Mouse (Mus musculus) embryonic facial prominence, embryonic 11.5 days (tissue): ENCODE results near the gene Gm19668. TPM values are rescaled to one million over a fixed set of nuclear protein-coding genes. Genes with fewer than 3 reads are reported as not detected.
"Not testable (repeated sequence)": the region's sequence is repeated elsewhere in the genome, so short reads cannot be mapped to it uniquely, and the experiment has no call there.

ENCODE experiments used
- ATAC-seq: fragments of 200-750 bp; cut with Nextera tagmentation; replicated peaks from 2 replicates; pipeline ENCODE4 v1.8.0; 2017; ENCODE audit warnings: low read depth; ENCODE audit not compliant: insufficient number of reproducible peaks, low FRiP score, low TSS enrichment
- DNase-seq: peaks from one replicate; pipeline ENCODE4 v3.0.0-alpha.2; 2015; ENCODE audit warnings: low spot score
- H3K27ac ChIP-seq: fragments of 300-500 bp; sonication (generic); replicated peaks from 2 replicates; pipeline ENCODE4 v1.5.1; 2014; ENCODE audit warnings: mild to moderate bottlenecking, low read depth, low read length, control low read depth
- H3K27me3 ChIP-seq: fragments of 300-500 bp; sonication (generic); 2 replicates; pipeline ENCODE4 v1.6.1; 2014; ENCODE audit warnings: mild to moderate bottlenecking, low read length, moderate library complexity, mixed read lengths; ENCODE audit not compliant: control insufficient read depth, insufficient read depth
- H3K36me3 ChIP-seq: fragments of 300-500 bp; sonication (generic); replicated peaks from 2 replicates; pipeline ENCODE4 v1.6.1; 2014; ENCODE audit warnings: low read depth, mild to moderate bottlenecking, low read length, moderate library complexity, mixed read lengths; ENCODE audit not compliant: control insufficient read depth, insufficient read depth
- H3K4me1 ChIP-seq: fragments of 300-500 bp; sonication (generic); 2 replicates; pipeline ENCODE4 v1.6.1; 2014; ENCODE audit warnings: low read length, mixed read lengths; ENCODE audit not compliant: control insufficient read depth, insufficient read depth
- H3K4me2 ChIP-seq: fragments of 300-500 bp; sonication (generic); 2 replicates; pipeline ENCODE4 v1.6.1; 2014; ENCODE audit warnings: low read depth, mild to moderate bottlenecking, control low read depth, low read length, moderate library complexity
- H3K4me3 ChIP-seq: fragments of 300-500 bp; sonication (generic); 2 replicates; pipeline ENCODE4 v1.5.1; 2014; ENCODE audit warnings: low read depth, low read length, control low read depth
- H3K9ac ChIP-seq: fragments of 300-500 bp; sonication (generic); replicated peaks from 2 replicates; pipeline ENCODE4 v1.6.1; 2014; ENCODE audit warnings: mild to moderate bottlenecking, control low read depth, low read length
- H3K9me3 ChIP-seq: fragments of 300-500 bp; sonication (generic); replicated peaks from 2 replicates; pipeline ENCODE4 v1.6.1; 2016; ENCODE audit warnings: mild to moderate bottlenecking, low read length, inconsistent platforms, mixed read lengths; ENCODE audit not compliant: control insufficient read depth
- WGBS: fragments of 180-500 bp; shearing (Covaris S2); extraction: QIAGEN DNeasy Blood & Tissue Kit; methylation state at CpG from one replicate; pipeline ENCODE4 v1.1.7; 2014; 5-methylcytosine and 5-hydroxymethylcytosine counted together
- polyA plus RNA-seq: library from polyadenylated mRNA; unstranded; fragments of >200 nt; fragmentation: Nextera tagmentation; extraction: Ambion mirVana; gene quantifications from 2 replicates; pipeline ENCODE4 v1.2.1, GENCODE M21; 2014

Gene Gm19668
- polyA plus RNA-seq, 1 experiment from 2014 or later: not detected

GRCm38 (mm10) chr10:77759582-77759981 is 39.4 kb downstream of the Gm19668 start, which contains the start of gene Gm3233:
Gene Gm3233 (minus strand): TSS chr10:77759682.
- not testable (repeated sequence) for ATAC-seq, H3K27me3 ChIP-seq, H3K9ac ChIP-seq, H3K4me1 ChIP-seq, H3K9me3 ChIP-seq, DNase-seq, H3K36me3 ChIP-seq, H3K4me2 ChIP-seq, H3K27ac ChIP-seq, H3K4me3 ChIP-seq
- WGBS: no CpG with 5 or more reads among the region's 1 CpGs

- H3K4me2 ChIP-seq: no peak overlapping the region
- no peaks in the 10 kb centered on the region for H3K36me3 ChIP-seq
- ATAC-seq (no peak), DNase-seq (no peak)
- H3K4me1 ChIP-seq: no peaks in the 10 kb centered on the region; the same call in 1 of the 2 replicates
- H3K27me3 ChIP-seq: no peaks in the 10 kb centered on the region
- no peaks in the 10 kb centered on the region for H3K9me3 ChIP-seq
- H3K27ac ChIP-seq: no peak overlapping the region
- H3K4me3 ChIP-seq: no peak overlapping the region
- no peak overlapping the region for H3K9ac ChIP-seq
Observed at GRCm38 (mm10) chr10:77753448-77753847, 45.5 kb downstream of the Gm19668 start.

- DNase-seq: not testable (repeated sequence)
- 67% methylated on average over 3 of the region's 3 CpGs for WGBS
Observed at GRCm38 (mm10) chr10:77752312-77752711, 46.6 kb downstream of the Gm19668 start.

GRCm38 (mm10) chr10:77751254-77751653 is 47.7 kb downstream of the Gm19668 start, which contains the start of gene Gm9736:
Gene Gm9736 (minus strand): TSS chr10:77751354.
- H3K36me3 ChIP-seq, ATAC-seq, H3K9ac ChIP-seq, H3K27ac ChIP-seq, H3K27me3 ChIP-seq, H3K4me2 ChIP-seq, H3K4me3 ChIP-seq, H3K4me1 ChIP-seq, DNase-seq, H3K9me3 ChIP-seq: not testable (repeated sequence)
- 67% methylated on average over 1 of the region's 1 CpGs for WGBS

More at GRCm38 (mm10) chr10:77752312-77752711, 46.6 kb downstream of the Gm19668 start:
- H3K9me3 ChIP-seq, H3K36me3 ChIP-seq, H3K4me2 ChIP-seq, H3K27me3 ChIP-seq, H3K4me3 ChIP-seq, ATAC-seq, H3K27ac ChIP-seq, H3K9ac ChIP-seq, H3K4me1 ChIP-seq: not testable (repeated sequence)

GRCm38 (mm10) chr10:77750686-77751085 is 48.2 kb downstream of the Gm19668 start:
- not testable (repeated sequence) for ATAC-seq, H3K4me1 ChIP-seq, H3K4me2 ChIP-seq, H3K36me3 ChIP-seq, H3K9ac ChIP-seq, H3K4me3 ChIP-seq, H3K27ac ChIP-seq, H3K27me3 ChIP-seq, DNase-seq, H3K9me3 ChIP-seq
- whole genome bisulfite sequencing: 82% methylated on average over 1 of the region's 1 CpGs

Other genes with a start within 250 kb of the Gm19668 start
- 89.2 and 95.6 TPM in 2 replicates for gene Pttg1ip, start 217.4 kb downstream of the Gm19668 start, polyA plus RNA-seq
- 382 and 410 TPM in 2 replicates for gene Sumo3, start 193.0 kb downstream of the Gm19668 start, polyA plus RNA-seq
- gene Gm49325, start 192.9 kb downstream of the Gm19668 start, polyA plus RNA-seq: 1.6 TPM in 1 of 2 replicates, not detected in the other
- 41.2 and 44.1 TPM in 2 replicates for gene Ube2g2, start 176.9 kb downstream of the Gm19668 start, polyA plus RNA-seq
- 0.39 and 0.64 TPM in 2 replicates for gene Tspear, start 112.6 kb downstream of the Gm19668 start, polyA plus RNA-seq
- not detected in 2 replicates for gene Gm19402, start 108.4 kb downstream of the Gm19668 start, polyA plus RNA-seq
- gene Gm9508, start 101.9 kb downstream of the Gm19668 start, polyA plus RNA-seq: not detected in 2 replicates
- not detected in 2 replicates for gene Gm10272, start 92.5 kb downstream of the Gm19668 start, polyA plus RNA-seq
- not detected in 2 replicates for gene Gm10024, start 87.7 kb downstream of the Gm19668 start, polyA plus RNA-seq
- not detected in 2 replicates for gene Gm10142, start 83.3 kb downstream of the Gm19668 start, polyA plus RNA-seq
- not detected in 2 replicates for gene Krtap12-1, start 78.5 kb downstream of the Gm19668 start, polyA plus RNA-seq
- not detected in 2 replicates for gene Gm10100, start 72.6 kb downstream of the Gm19668 start, polyA plus RNA-seq
- gene Gm18596, start 56.5 kb downstream of the Gm19668 start, polyA plus RNA-seq: not detected in 2 replicates
- not detected in 2 replicates for gene Gm9736, start 47.8 kb downstream of the Gm19668 start, polyA plus RNA-seq
- not detected in 2 replicates for gene Gm3233, start 39.5 kb downstream of the Gm19668 start, polyA plus RNA-seq
- gene Gm3238, start 27.8 kb downstream of the Gm19668 start, polyA plus RNA-seq: not detected in 2 replicates
- not detected in 2 replicates for gene Gm7138, start 22.2 kb downstream of the Gm19668 start, polyA plus RNA-seq
- not detected in 2 replicates for gene Gm3250, start 16.6 kb downstream of the Gm19668 start, polyA plus RNA-seq
- not detected in 2 replicates for gene Gm7137, start 10.9 kb downstream of the Gm19668 start, polyA plus RNA-seq
- gene Gm9639, start 4.1 kb downstream of the Gm19668 start, polyA plus RNA-seq: not detected in 2 replicates
- not detected in 2 replicates for gene Gm9507, start 12.7 kb upstream of the Gm19668 start, polyA plus RNA-seq
- not detected in 2 replicates for gene Gm2696, start 15.5 kb upstream of the Gm19668 start, polyA plus RNA-seq
- gene Krtap10-4, start 28.0 kb upstream of the Gm19668 start, polyA plus RNA-seq: not detected in 2 replicates
- gene Krtap10-10, start 36.8 kb upstream of the Gm19668 start, polyA plus RNA-seq: not detected in 2 replicates
- gene Gm36176, start 47.7 kb upstream of the Gm19668 start, polyA plus RNA-seq: not detected in 2 replicates
- gene Gm10318, start 53.7 kb upstream of the Gm19668 start, polyA plus RNA-seq: not detected in 2 replicates
- gene Gm3285, start 62.8 kb upstream of the Gm19668 start, polyA plus RNA-seq: not detected in 2 replicates
- 2.2 and 2.5 TPM in 2 replicates for gene Lrrc3, start 103.4 kb upstream of the Gm19668 start, polyA plus RNA-seq
- 0.43 and 0.86 TPM in 2 replicates for gene Trpm2, start 171.4 kb upstream of the Gm19668 start, polyA plus RNA-seq
- gene 1810043G02Rik, start 179.4 kb upstream of the Gm19668 start, polyA plus RNA-seq: 25.8 and 27.9 TPM in 2 replicates
- gene Pfkl, start 210.9 kb upstream of the Gm19668 start, polyA plus RNA-seq: 108 and 129 TPM in 2 replicates
- gene Dnmt3l, start 242.8 kb upstream of the Gm19668 start, polyA plus RNA-seq: 0.20 TPM in 1 of 2 replicates, not detected in the other
- 0.11 TPM in 1 of 2 replicates, not detected in the other for gene Aire, start 244.5 kb upstream of the Gm19668 start, polyA plus RNA-seq